Mouse (Mus musculus) CH12.LX (cell line): ENCODE measurements around the gene Zc3h7a. TPM values are rescaled to one million over a fixed set of nuclear protein-coding genes. Genes with fewer than 3 reads are reported as not detected.

Experiments used
- DNase-seq: peaks from one replicate; pipeline ENCODE4 v3.0.0-alpha.2; 2013; ENCODE audit errors: extremely low read depth
- H3K27ac ChIP-seq: 2 replicates; pipeline ENCODE4 v1.5.1; 2012; ENCODE audit warnings: low read depth, mild to moderate bottlenecking, control low read depth, moderate library complexity; ENCODE audit not compliant: insufficient read depth
- H3K27me3 ChIP-seq: replicated peaks from 2 replicates; pipeline ENCODE3; 2012; ENCODE audit warnings: inconsistent platforms
- H3K36me3 ChIP-seq, 2 experiments: replicated peaks in 1 of 2; 2 replicates each; pipeline versions ENCODE3 to v1.6.1; 2012; ENCODE audit warnings: inconsistent platforms in 1 of 2, low read length in 1 of 2, mild to moderate bottlenecking in 1 of 2, mixed read lengths in 1 of 2, moderate library complexity in 1 of 2; ENCODE audit not compliant: control insufficient read depth in 1 of 2, insufficient read depth in 1 of 2
- H3K4me1 ChIP-seq, 2 experiments: 2 replicates each; pipeline ENCODE4 v1.6.1; 2012; ENCODE audit warnings: inconsistent platforms in 1 of 2, moderate library complexity in 1 of 2; ENCODE audit not compliant: insufficient read depth in 2 of 2, control insufficient read depth in 1 of 2
- H3K4me2 ChIP-seq: 2 replicates; pipeline ENCODE4 v1.6.1; 2012; ENCODE audit warnings: low read depth, mild to moderate bottlenecking, control low read depth; ENCODE audit not compliant: poor library complexity, insufficient read depth, severe bottlenecking
- H3K4me3 ChIP-seq, 3 experiments: fragments of 150-350 bp in 1 of 3; sonication (generic) in 1 of 3; replicated peaks in 1 of 3; 2 replicates each; pipeline versions ENCODE3 to v1.5.1; 2011 to 2012; ENCODE audit warnings: low read depth in 2 of 3, low read length in 2 of 3, mild to moderate bottlenecking in 2 of 3, moderate library complexity in 2 of 3, control low read depth in 1 of 3, improper control_type of control experiment in 1 of 3, inconsistent platforms in 1 of 3, mixed read lengths in 1 of 3; ENCODE audit not compliant: poor library complexity in 1 of 3
- H3K79me2 ChIP-seq: replicated peaks from 2 replicates; pipeline ENCODE4 v1.6.1; 2012; ENCODE audit warnings: mild to moderate bottlenecking, moderate library complexity; ENCODE audit not compliant: control insufficient read depth, poor library complexity, insufficient read depth, severe bottlenecking; ENCODE audit errors: extremely low read depth
- H3K9ac ChIP-seq: 2 replicates; pipeline ENCODE4 v1.6.1; 2012; ENCODE audit warnings: low read depth, mild to moderate bottlenecking, control low read depth, moderate library complexity; ENCODE audit not compliant: insufficient read depth
- H3K9me3 ChIP-seq: replicated peaks from 2 replicates; pipeline ENCODE3; 2012; ENCODE audit warnings: low read length, inconsistent platforms, mixed read lengths
- CHD2 ChIP-seq: IDR thresholded peaks from 2 replicates; pipeline ENCODE4 v1.6.1; 2011; ENCODE audit warnings: low read length, improper control_type of control experiment
- CTCF ChIP-seq, 2 experiments: IDR thresholded peaks in 1 of 2; conservative IDR thresholded peaks in 1 of 2; 2 replicates each; pipeline ENCODE4 v1.5.1; 2011 to 2012; ENCODE audit warnings: low read depth in 2 of 2, low read length in 2 of 2, improper control_type of control experiment in 1 of 2, inconsistent platforms in 1 of 2, mild to moderate bottlenecking in 1 of 2, moderate library complexity in 1 of 2
- E2F4 ChIP-seq: IDR thresholded peaks from 2 replicates; pipeline ENCODE4 v1.6.1; 2011; ENCODE audit warnings: low read depth, low read length, improper control_type of control experiment; ENCODE audit not compliant: insufficient replicate concordance
- MAX ChIP-seq: IDR thresholded peaks from 2 replicates; pipeline ENCODE4 v1.6.1; 2011; ENCODE audit warnings: low read length, improper control_type of control experiment
- MEF2A ChIP-seq: IDR thresholded peaks from 2 replicates; pipeline ENCODE4 v1.6.1; 2014; ENCODE audit warnings: low read depth, mild to moderate bottlenecking, inconsistent platforms, low read length, improper control_type of control experiment, borderline replicate concordance
- NELFE ChIP-seq: IDR thresholded peaks from 2 replicates; pipeline ENCODE4 v1.6.1; 2011; ENCODE audit warnings: low read depth, low read length, improper control_type of control experiment
- POLR2A ChIP-seq: IDR thresholded peaks from 2 replicates; pipeline ENCODE4 v1.6.1; 2011; ENCODE audit warnings: low read depth, mild to moderate bottlenecking, improper control_type of control experiment, low read length
- POLR2AphosphoS2 ChIP-seq: IDR thresholded peaks from 2 replicates; pipeline ENCODE4 v1.6.1; 2011; ENCODE audit warnings: low read depth, low read length, improper control_type of control experiment
- RAD21 ChIP-seq: IDR thresholded peaks from 2 replicates; pipeline ENCODE4 v1.6.1; 2011; ENCODE audit warnings: low read depth, mild to moderate bottlenecking, low read length, improper control_type of control experiment, moderate library complexity
- RCOR1 ChIP-seq: conservative IDR thresholded peaks from 2 replicates; pipeline ENCODE4 v1.6.1; 2012; ENCODE audit warnings: low read depth, mild to moderate bottlenecking, inconsistent platforms, low read length, improper control_type of control experiment
- SIN3A ChIP-seq: IDR thresholded peaks from 2 replicates; pipeline ENCODE4 v1.6.1; 2012; ENCODE audit warnings: low read length, improper control_type of control experiment, inconsistent platforms
- SMC3 ChIP-seq: IDR thresholded peaks from 2 replicates; pipeline ENCODE4 v1.6.1; 2011; ENCODE audit warnings: low read depth, low read length, improper control_type of control experiment
- TBP ChIP-seq: conservative IDR thresholded peaks from 2 replicates; pipeline ENCODE4 v1.6.1; 2011; ENCODE audit warnings: low read depth, low read length, improper control_type of control experiment
- USF1 ChIP-seq: IDR thresholded peaks from 2 replicates; pipeline ENCODE4 v1.6.1; 2014; ENCODE audit warnings: low read depth, mild to moderate bottlenecking, inconsistent platforms, low read length, improper control_type of control experiment
- USF2 ChIP-seq: conservative IDR thresholded peaks from 2 replicates; pipeline ENCODE4 v1.6.1; 2011; ENCODE audit warnings: low read depth, low read length, improper control_type of control experiment
- ZNF384 ChIP-seq: IDR thresholded peaks from 2 replicates; pipeline ENCODE4 v1.6.1; 2012; ENCODE audit warnings: low read depth, low read length, improper control_type of control experiment, inconsistent platforms
- dilution Hi-C: fragments of 300-500 bp; cut with MboI; formaldehyde crosslinking; loops from 2 replicates; pipeline ENCODE4 v1.14.3; 2020; ENCODE audit warnings: low sequenced_read_pairs; ENCODE audit not compliant: extremely low pct_unique_long_range_greater_than_20kb, extremely low pct_ligation_motif_present
- in situ Hi-C: fragments of 300-500 bp; cut with MboI; formaldehyde crosslinking; loops from 3 replicates; pipeline ENCODE4 v1.14.3; 2019; ENCODE audit warnings: low sequenced_read_pairs, low pct_ligation_motif_present, low pct_unique_long_range_greater_than_20kb, mixed read lengths
- polyA plus RNA-seq: library from polyadenylated mRNA; unstranded; fragments of >175 nt; gene quantifications from 2 replicates; pipeline ENCODE4 v1.2.1, GENCODE M21; 2012; ENCODE audit warnings: low read depth; ENCODE audit not compliant: insufficient read length
- total RNA-seq, 2 experiments: library from RNA; depleted of rRNA; stranded (reverse); fragments of 300-350 nt in 1 of 2; fragments of >200 nt in 1 of 2; gene quantifications; 2 replicates each; pipeline ENCODE4 v1.2.3; 2012 to 2014

Zc3h7a gene
- total and polyA plus RNA-seq, 3 experiments, result 78.6 to 177 (median 177) TPM

GRCm38 (mm10) chr16:11097301-11097700 lies 78.9 kb downstream of the Zc3h7a start:
- Histone ChIP-seq H3K79me2 (peaks cover 5% of the 10 kb centered on the region), H3K27ac (no peak overlapping the region), H3K4me1 (peaks cover 6 to 84% of the 10 kb centered on the region in 2 experiments), H3K4me2 (no peak overlapping the region), H3K36me3 (peaks cover 38 to 87% of the 10 kb centered on the region in 2 experiments), H3K4me3 (no peak overlapping the region), H3K9me3 (no peaks in the 10 kb centered on the region), H3K9ac (no peak overlapping the region), H3K27me3 (no peaks in the 10 kb centered on the region)
- TF ChIP-seq MAX (no peak), SIN3A (no peak), TBP (no peak), RCOR1 (no peak), NELFE (no peak), POLR2A (no peak), RAD21 (no peak), MEF2A (no peak)
- DNase-seq, result no peak
- in situ Hi-C loops, result loop anchor here (10.0 kb wide), 1 partner anchor 52 kb away; no protein-coding TSS in a partner anchor
- dilution Hi-C loops, result no loop called here

GRCm38 (mm10) chr16:11093717-11094386 lies 82.3 kb downstream of the Zc3h7a start:
- no peak overlapping the region for H3K9ac ChIP-seq
- H3K79me2 ChIP-seq, result peaks cover 5% of the 10 kb centered on the region
- peaks cover 53 to 88% of the 10 kb centered on the region in 2 experiments for H3K36me3 ChIP-seq
- in situ Hi-C loops, result loop anchor here (10.0 kb wide), 1 partner anchor 49 kb away; no protein-coding TSS in a partner anchor
- peaks cover 18 to 92% of the 10 kb centered on the region in 2 experiments for H3K4me1 ChIP-seq
- H3K4me3 ChIP-seq, result no peak overlapping the region
- no peak overlapping the region for H3K4me2 ChIP-seq
- H3K9me3 ChIP-seq, result no peaks in the 10 kb centered on the region
- H3K27me3 ChIP-seq, result no peaks in the 10 kb centered on the region
- TF ChIP-seq POLR2AphosphoS2 (no peak), ZNF384 (no peak), E2F4 (no peak), CHD2 (no peak), USF2 (no peak), SMC3 (no peak), CTCF (conservative IDR thresholded peaks at IDR 0.05 in 1 of 2, IDR thresholded peaks at IDR 0.05 in 1 of 2; ENCODE audit: low read depth in 2 of 2, low read length in 2 of 2) (no peak), USF1 (no peak), RCOR1 (no peak)
- dilution Hi-C loops, result no loop called here
- peak overlapping the region; percentile 5; the same call in 1 of the 2 replicates for H3K27ac ChIP-seq
- no peak for DNase-seq
